10 mouse cellular contexts compared by ENCODE assay signal in genomic region chr3:95645313-95646235, GRCm38 (mm10). TPM values are rescaled to one million over a fixed set of nuclear protein-coding genes. Genes with fewer than 3 reads are reported as not detected.
A peak's percentile ranks its signal among the peaks of the same experiment; 100 is the strongest.
DNase-seq lines count a peak whose midpoint lies in the region; ATAC-seq and TF ChIP-seq lines count a peak whose summit lies in the region.
"Had no signal": no experiment of that assay in that cellular context is flagged by ENCODE, and none has a peak within 500 bp of the region (broad histone marks: within the 10 kb centered on the region; RNA-seq: fewer than 3 reads in every experiment).

No protein-coding gene starts in this region.

- no peak overlapping the region for H3K4me3 ChIP-seq in ES-E14 (ENCODE audit: insufficient read depth in 1 of 2, low read depth in 1 of 2, low read length in 2 of 2, poor library complexity in 1 of 2, severe bottlenecking in 1 of 2)
- no peak overlapping the region for H3K4me3 ChIP-seq in liver, embryonic 12.5 days
- no peak overlapping the region for H3K4me3 ChIP-seq in hindbrain, embryonic 13.5 days
- H3K4me3 ChIP-seq: embryonic facial prominence, embryonic 15.5 days; neural tube, embryonic 12.5 days had no signal

- DNase-seq in heart, adult 11 months, result peak; percentile 98
- DNase-seq in heart, adult 8-10 months (ENCODE audit: low spot score), result no peak
- DNase-seq in ES-E14 (ENCODE audit: low read depth, low spot score), result no peak
- DNase-seq in ovary, postnatal 36 days (ENCODE audit: low spot score), result no peak
- DNase-seq in adrenal gland, postnatal 25 days, result no peak

- no peaks in the 10 kb centered on the region for H3K27me3 ChIP-seq in liver, embryonic 12.5 days (replicated peaks)
- H3K27me3 ChIP-seq in hindbrain, embryonic 13.5 days, result no peaks in the 10 kb centered on the region
- H3K27me3 ChIP-seq: embryonic facial prominence, embryonic 15.5 days; neural tube, embryonic 12.5 days had no signal

- in situ Hi-C loops in ES-E14 (cut with MboI; ENCODE audit: low sequenced_read_pairs in 2 of 2, unreplicated experiment in 2 of 2), result no loop called here

- ATAC-seq in liver, embryonic 12.5 days, result peak; percentile 59
- ATAC-seq in neutrophil, adult 5-6 weeks (ENCODE audit: extremely low read depth, insufficient number of reproducible peaks, low FRiP score, poor library complexity, severe bottlenecking), result peak; percentile 94
- ATAC-seq in hindbrain, embryonic 13.5 days (ENCODE audit: low FRiP score), result no peak

- WGBS in liver, embryonic 12.5 days (ENCODE audit: insufficient replicate concordance), result 33% methylated on average over 10 of the region's 10 CpGs
- WGBS in hindbrain, embryonic 13.5 days, result 69% methylated on average over 10 of the region's 10 CpGs

- H3K27ac ChIP-seq in ES-E14 (ENCODE audit: insufficient read depth, low read depth, low read length, poor library complexity, severe bottlenecking), result peak overlapping the region; percentile 86
- H3K27ac ChIP-seq in liver, embryonic 12.5 days, result peak overlapping the region; percentile 73
- H3K27ac ChIP-seq in hindbrain, embryonic 13.5 days, result no peak overlapping the region
- H3K27ac ChIP-seq: embryonic facial prominence, embryonic 15.5 days; neural tube, embryonic 12.5 days had no signal

- H3K4me2 ChIP-seq in liver, embryonic 12.5 days, result no peak overlapping the region
- H3K4me2 ChIP-seq in hindbrain, embryonic 13.5 days, result no peak overlapping the region
- H3K4me2 ChIP-seq: embryonic facial prominence, embryonic 15.5 days; neural tube, embryonic 12.5 days had no signal

- peaks cover 22 to 34% of the 10 kb centered on the region in 2 experiments for H3K4me1 ChIP-seq in ES-E14 (ENCODE audit: control insufficient read depth in 2 of 2, insufficient read depth in 2 of 2, low read length in 2 of 2, poor library complexity in 1 of 2)
- peaks cover 51% of the 10 kb centered on the region for H3K4me1 ChIP-seq in liver, embryonic 12.5 days
- no peaks in the 10 kb centered on the region for H3K4me1 ChIP-seq in hindbrain, embryonic 13.5 days (replicated peaks)
- H3K4me1 ChIP-seq: neural tube, embryonic 12.5 days had no signal

- no peak overlapping the region; the same call in 1 of the 2 replicates for H3K9ac ChIP-seq in ES-E14 (ENCODE audit: insufficient read depth, low read depth, low read length, poor library complexity, severe bottlenecking)
- H3K9ac ChIP-seq in liver, embryonic 12.5 days, result no peak overlapping the region
- no peak overlapping the region for H3K9ac ChIP-seq in hindbrain, embryonic 13.5 days
- H3K9ac ChIP-seq: embryonic facial prominence, embryonic 15.5 days; neural tube, embryonic 12.5 days had no signal

- H3K9me3 ChIP-seq in ES-E14 (ENCODE audit: control insufficient read depth, insufficient read depth, low read depth, low read length), result no peaks in the 10 kb centered on the region
- H3K9me3 ChIP-seq in liver, embryonic 12.5 days (replicated peaks), result no peaks in the 10 kb centered on the region
- H3K9me3 ChIP-seq in hindbrain, embryonic 13.5 days, result no peaks in the 10 kb centered on the region
- H3K9me3 ChIP-seq: embryonic facial prominence, embryonic 15.5 days; neural tube, embryonic 12.5 days had no signal

- no peaks in the 10 kb centered on the region for H3K36me3 ChIP-seq in ES-E14 (ENCODE audit: control insufficient read depth, insufficient read depth, low read length, poor library complexity, severe bottlenecking)
- 0 out of 2 replicates have a peak, but pooled peaks cover 3% of the 10 kb centered on the region for H3K36me3 ChIP-seq in liver, embryonic 12.5 days
- peaks cover 10% of the 10 kb centered on the region; the same call in 1 of the 2 replicates for H3K36me3 ChIP-seq in hindbrain, embryonic 13.5 days
- H3K36me3 ChIP-seq: neural tube, embryonic 12.5 days had no signal

TF ChIP-seq in ES-E14, 5 proteins besides CTCF, POLR2A, EP300 and RAD21:
- no peak for TF ChIP-seq MAFK (IDR thresholded peaks at IDR 0.05; ENCODE audit: insufficient read depth, low read depth, low read length)
- no peak for TF ChIP-seq HCFC1 (IDR thresholded peaks at IDR 0.05; ENCODE audit: borderline replicate concordance, insufficient read depth, low read length)
- no peak for TF ChIP-seq CHD2 (IDR thresholded peaks at IDR 0.05; ENCODE audit: low read depth, low read length)
- TF ChIP-seq ZC3H11A (IDR thresholded peaks at IDR 0.05; ENCODE audit: borderline replicate concordance, low read depth, low read length), result no peak
- TF ChIP-seq ZNF384 (IDR thresholded peaks at IDR 0.05; ENCODE audit: low read depth, low read length), result no peak

RNA-seq across cellular contexts. Expression of gene Mcl1, which starts 13.0 kb away (rescaled TPM):
- total RNA-seq in heart, adult 8-10 months (2022), result 100 to 1,000 TPM; 123 to 159 (median 134) TPM
- 207 and 253 TPM in 2 replicates for total RNA-seq in ES-E14 (2012; rRNA removed)
- polyA plus RNA-seq in liver, embryonic 12.5 days (2016; fragmentation: Nextera tagmentation; extraction: Ambion mirVana), result 66.5 and 73.8 TPM in 2 replicates
- 1,463 and 1,559 TPM in 2 replicates for total RNA-seq in neutrophil, adult 5-6 weeks (2017)
- total RNA-seq in adrenal gland, postnatal 25 days (2021), result 165 and 167 TPM in 2 replicates
- polyA plus RNA-seq in hindbrain, embryonic 13.5 days (2015; fragmentation: Nextera tagmentation; extraction: Ambion mirVana), result 49.3 and 54.2 TPM in 2 replicates

RNA-seq across cellular contexts. Expression of gene Ensa, which starts 20.8 kb away (rescaled TPM):
- total RNA-seq in heart, adult 8-10 months (2022), result 10 to 100 TPM; 77.2 to 84.9 (median 80.6) TPM
- 54.1 and 56.8 TPM in 2 replicates for total RNA-seq in ES-E14 (2012; rRNA removed)
- polyA plus RNA-seq in liver, embryonic 12.5 days (2016; fragmentation: Nextera tagmentation; extraction: Ambion mirVana), result 42.9 and 45.0 TPM in 2 replicates
- total RNA-seq in neutrophil, adult 5-6 weeks (2017), result 148 and 157 TPM in 2 replicates
- total RNA-seq in adrenal gland, postnatal 25 days (2021), result 86.4 and 93.1 TPM in 2 replicates
- polyA plus RNA-seq in hindbrain, embryonic 13.5 days (2015; fragmentation: Nextera tagmentation; extraction: Ambion mirVana), result 106 and 108 TPM in 2 replicates

RNA-seq across cellular contexts. Expression of gene Adamtsl4, which starts 42.1 kb away (rescaled TPM):
- total RNA-seq in heart, adult 8-10 months (2022), result 10 to 100 TPM; 35.5 to 60.3 (median 45.4) TPM
- 1.9 and 5.0 TPM in 2 replicates for total RNA-seq in ES-E14 (2012; rRNA removed)
- polyA plus RNA-seq in liver, embryonic 12.5 days (2016; fragmentation: Nextera tagmentation; extraction: Ambion mirVana), result 0.30 and 0.35 TPM in 2 replicates
- total RNA-seq in neutrophil, adult 5-6 weeks (2017), result 0.47 and 0.74 TPM in 2 replicates
- 5.6 and 6.1 TPM in 2 replicates for total RNA-seq in adrenal gland, postnatal 25 days (2021)
- polyA plus RNA-seq in hindbrain, embryonic 13.5 days (2015; fragmentation: Nextera tagmentation; extraction: Ambion mirVana), result 0.98 and 1.0 TPM in 2 replicates

RNA-seq across cellular contexts. Expression of gene Golph3l, which starts 56.8 kb away (rescaled TPM):
- 10 to 100 TPM; 17.9 to 20.9 (median 19.6) TPM for total RNA-seq in heart, adult 8-10 months (2022)
- total RNA-seq in ES-E14 (2012; rRNA removed), result 13.4 and 16.2 TPM in 2 replicates
- polyA plus RNA-seq in liver, embryonic 12.5 days (2016; fragmentation: Nextera tagmentation; extraction: Ambion mirVana), result 29.7 and 30.5 TPM in 2 replicates
- total RNA-seq in neutrophil, adult 5-6 weeks (2017), result 34.0 and 43.7 TPM in 2 replicates
- 38.2 and 49.1 TPM in 2 replicates for total RNA-seq in adrenal gland, postnatal 25 days (2021)
- 30.6 and 32.6 TPM in 2 replicates for polyA plus RNA-seq in hindbrain, embryonic 13.5 days (2015; fragmentation: Nextera tagmentation; extraction: Ambion mirVana)
